Mouse (Mus musculus) limb, embryonic 14.5 days (tissue): ENCODE measurements at regions not wholly inside any gene's neighbourhood (a gene's known extent, or its start where the extent isn't known, plus 50 kb on each side); places are given as distances from the start of the nearest gene placed in this dataset.

Experiments
- ATAC-seq: fragments of 200-750 bp; cut with Nextera tagmentation; 2 replicates; pipeline ENCODE4 v1.8.0; 2017; ENCODE audit warnings: low read depth, moderate number of reproducible peaks, moderate TSS enrichment; ENCODE audit not compliant: low FRiP score
- DNase-seq: peaks from one replicate; pipeline ENCODE4 v3.0.0-alpha.2; 2015; ENCODE audit warnings: low spot score
- H3K27ac ChIP-seq: fragments of 300-500 bp; sonication (generic); replicated peaks from 2 replicates; pipeline ENCODE4 v1.5.1; 2014; ENCODE audit warnings: low read depth, mild to moderate bottlenecking, low read length, moderate library complexity, mixed read lengths
- H3K27me3 ChIP-seq: fragments of 300-500 bp; sonication (generic); 2 replicates; pipeline ENCODE4 v1.6.1; 2014; ENCODE audit warnings: low read length, mixed read lengths; ENCODE audit not compliant: control insufficient read depth, insufficient read depth
- H3K36me3 ChIP-seq: fragments of 300-500 bp; sonication (generic); 2 replicates; pipeline ENCODE4 v1.6.1; 2014; ENCODE audit warnings: mild to moderate bottlenecking, low read length, moderate library complexity, mixed read lengths; ENCODE audit not compliant: control insufficient read depth, insufficient read depth
- H3K4me1 ChIP-seq: fragments of 300-500 bp; sonication (generic); 2 replicates; pipeline ENCODE4 v1.6.1; 2014; ENCODE audit warnings: antibody characterized with exemption, low read length, mixed read lengths; ENCODE audit not compliant: control insufficient read depth, insufficient read depth
- H3K4me2 ChIP-seq: fragments of 300-500 bp; sonication (generic); replicated peaks from 2 replicates; pipeline ENCODE4 v1.6.1; 2014; ENCODE audit warnings: low read depth, mild to moderate bottlenecking, low read length, moderate library complexity; ENCODE audit not compliant: severe bottlenecking
- H3K4me3 ChIP-seq: fragments of 300-500 bp; sonication (generic); replicated peaks from 2 replicates; pipeline ENCODE4 v1.5.1; 2014; ENCODE audit warnings: low read length
- H3K9ac ChIP-seq: fragments of 300-500 bp; sonication (generic); 2 replicates; pipeline ENCODE4 v1.6.1; 2014; ENCODE audit warnings: mild to moderate bottlenecking, low read depth, low read length, moderate library complexity; ENCODE audit not compliant: severe bottlenecking
- H3K9me3 ChIP-seq: fragments of 300-500 bp; sonication (generic); 2 replicates; pipeline ENCODE4 v1.6.1; 2016; ENCODE audit warnings: low read length; ENCODE audit not compliant: control insufficient read depth
- POLR2A ChIP-seq: fragments of 200-500 bp; IDR thresholded peaks from 2 replicates; pipeline ENCODE4 v1.8.0; 2012; ENCODE audit warnings: inconsistent platforms, mild to moderate bottlenecking, moderate library complexity, borderline replicate concordance; ENCODE audit not compliant: insufficient read depth, insufficient read length; ENCODE audit errors: extremely low read depth
- WGBS: fragments of 180-500 bp; shearing (Covaris S2); extraction: QIAGEN DNeasy Blood & Tissue Kit; methylation state at CpG from one replicate; pipeline ENCODE4 v1.1.7; 2014; 5-methylcytosine and 5-hydroxymethylcytosine counted together

- H3K36me3 ChIP-seq = no peaks in the 10 kb centered on the region
- 94% methylated on average over 4 of the region's 4 CpGs for WGBS
These were observed 272.1 kb upstream of the Myt1l start for GRCm38 (mm10) chr12:29256103-29256502.

GRCm38 (mm10) chr12:29257011-29257734, 271.0 kb upstream of the Myt1l start:
- 14% methylated on average over 7 of the region's 7 CpGs for WGBS
- no peak for DNase-seq

More at GRCm38 (mm10) chr12:29256103-29256502, 272.1 kb upstream of the Myt1l start:
- H3K27me3 ChIP-seq = no peaks in the 10 kb centered on the region
- no peak overlapping the region for H3K4me2 ChIP-seq
- H3K4me3 ChIP-seq = no peak overlapping the region
- H3K27ac ChIP-seq = no peak overlapping the region
- no peak for DNase-seq
- no peak for ATAC-seq
- TF ChIP-seq POLR2A = no peak
- H3K9ac ChIP-seq = no peak overlapping the region
- H3K9me3 ChIP-seq = no peaks in the 10 kb centered on the region
- H3K4me1 ChIP-seq = peaks cover 22% of the 10 kb centered on the region

GRCm38 (mm10) chr12:29257735-29258547, 270.2 kb upstream of the Myt1l start:
- Histone ChIP-seq H3K9ac (peak overlapping the region; percentile 4; the same call in 1 of the 2 replicates), H3K27me3 (no peaks in the 10 kb centered on the region), H3K4me3 (no peak overlapping the region), H3K36me3 (no peaks in the 10 kb centered on the region), H3K4me1 (peaks cover 22% of the 10 kb centered on the region), H3K9me3 (no peaks in the 10 kb centered on the region), H3K27ac (peak overlapping the region; percentile 56; the same call in 1 of the 2 replicates), H3K4me2 (peak overlapping the region; percentile 35)
- WGBS = 12% methylated on average over 16 of the region's 16 CpGs
- no peak for TF ChIP-seq POLR2A
- DNase-seq = peak; percentile 86
- ATAC-seq = peak; percentile 78

More at GRCm38 (mm10) chr12:29257011-29257734, 271.0 kb upstream of the Myt1l start:
- ATAC-seq = no peak
- no peak overlapping the region for H3K27ac ChIP-seq
- H3K4me3 ChIP-seq = no peak overlapping the region
- no peak for TF ChIP-seq POLR2A
- H3K9ac ChIP-seq = no peak overlapping the region
- no peaks in the 10 kb centered on the region for H3K27me3 ChIP-seq
- peaks cover 22% of the 10 kb centered on the region for H3K4me1 ChIP-seq
- H3K4me2 ChIP-seq = peak overlapping the region; percentile 35; the same call in 1 of the 2 replicates
- H3K9me3 ChIP-seq = no peaks in the 10 kb centered on the region
- H3K36me3 ChIP-seq = no peaks in the 10 kb centered on the region

DNA sequence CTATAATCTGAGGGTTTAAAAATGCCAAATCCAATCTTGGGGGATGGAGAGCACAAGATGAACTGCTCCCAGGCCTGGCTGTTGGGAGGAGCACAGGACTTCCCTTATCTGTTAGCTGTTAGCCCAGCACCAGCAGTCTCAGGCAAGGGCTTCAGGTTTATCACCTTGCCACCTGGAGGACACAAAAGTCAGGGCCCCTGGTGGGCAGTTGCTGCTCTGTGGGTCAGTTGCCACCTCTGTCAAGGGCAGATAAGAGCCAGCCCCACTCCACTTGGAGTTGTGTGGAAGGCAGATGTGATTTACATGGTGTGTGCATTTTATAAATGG, 269.7 kb upstream of the Myt1l start:
- no peak for TF ChIP-seq POLR2A
- Histone ChIP-seq H3K4me3 (no peak overlapping the region), H3K36me3 (no peaks in the 10 kb centered on the region), H3K9me3 (no peaks in the 10 kb centered on the region), H3K4me1 (peaks cover 22% of the 10 kb centered on the region), H3K27ac (peak overlapping the region; percentile 56; the same call in 1 of the 2 replicates), H3K9ac (peak overlapping the region; percentile 4; the same call in 1 of the 2 replicates), H3K4me2 (peak overlapping the region; percentile 35), H3K27me3 (no peaks in the 10 kb centered on the region)
- ATAC-seq (no peak; the same call in 1 of the 2 replicates), DNase-seq (no peak)

DNA sequence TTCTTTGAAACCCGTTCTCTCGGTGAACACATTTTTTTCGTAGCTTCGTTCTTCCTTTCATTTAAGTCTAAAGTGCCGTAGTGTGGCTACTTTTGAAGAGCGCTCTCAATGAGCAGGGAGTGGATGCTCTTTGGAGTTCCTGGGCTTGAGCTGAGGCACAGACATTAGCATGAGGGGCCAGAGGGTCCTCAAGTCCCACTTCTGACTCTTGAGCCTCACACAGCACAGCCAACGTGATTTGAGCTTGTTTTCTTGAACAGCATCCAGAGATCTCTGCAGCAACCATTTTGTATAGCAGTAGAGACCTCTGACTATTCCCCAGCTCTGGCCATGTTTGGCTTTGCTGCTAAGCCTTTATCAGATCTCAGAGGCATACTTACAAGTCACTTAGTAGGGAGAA, 269.2 kb upstream of the Myt1l start:
- peaks cover 22% of the 10 kb centered on the region for H3K4me1 ChIP-seq
- no peak overlapping the region; the same call in 1 of the 2 replicates for H3K9ac ChIP-seq
- no peak for ATAC-seq
- no peak for DNase-seq
- H3K9me3 ChIP-seq = no peaks in the 10 kb centered on the region
- peak overlapping the region; percentile 56; the same call in 1 of the 2 replicates for H3K27ac ChIP-seq
- no peak overlapping the region for H3K4me2 ChIP-seq
- 53% methylated on average over 7 of the region's 7 CpGs for WGBS
- no peak overlapping the region for H3K4me3 ChIP-seq
- H3K36me3 ChIP-seq = no peaks in the 10 kb centered on the region
- TF ChIP-seq POLR2A = no peak
- no peaks in the 10 kb centered on the region for H3K27me3 ChIP-seq
